Mouse (Mus musculus): ENCODE results near the gene Gcnt3.

DNA sequence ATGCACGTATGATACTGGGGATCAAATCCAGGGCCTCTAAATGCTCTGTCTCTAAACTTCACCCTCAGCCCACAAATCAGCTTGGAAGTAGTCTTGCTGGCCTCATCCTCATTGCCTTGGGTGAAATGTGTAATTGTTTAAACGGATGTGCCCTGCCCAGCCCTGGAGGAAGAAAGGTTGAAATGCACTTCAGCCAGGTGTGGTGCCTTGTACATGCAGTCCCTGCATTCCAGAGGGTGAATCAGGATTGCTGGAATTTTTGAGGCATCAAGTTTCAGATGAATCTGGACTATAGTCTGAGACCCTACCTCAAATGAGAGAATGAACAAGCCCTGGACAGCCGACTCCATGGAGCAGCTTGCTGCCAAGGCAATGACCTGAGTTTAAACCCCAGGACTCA, 10.0 kb upstream of the Gcnt3 start:
- no peak for TF ChIP-seq CTCF (IDR thresholded peaks at IDR 0.05)
- TF ChIP-seq POLR2A (IDR thresholded peaks at IDR 0.05; ENCODE audit: insufficient read depth, low read depth, low read length): no peak
